Mouse (Mus musculus): ENCODE data around the gene Hist1h4d. TPM values are rescaled to one million over a fixed set of nuclear protein-coding genes. Genes with fewer than 3 reads are reported as not detected.
A peak's percentile ranks its signal among the peaks of the same experiment; 100 is the strongest.
"Not testable (repeated sequence)": the region's sequence is repeated elsewhere in the genome, so short reads cannot be mapped to it uniquely, and the experiment has no call there.

Hist1h4d gene
- polyA plus RNA-seq, 1 experiment from 2014 or later: 101 TPM

DNA sequence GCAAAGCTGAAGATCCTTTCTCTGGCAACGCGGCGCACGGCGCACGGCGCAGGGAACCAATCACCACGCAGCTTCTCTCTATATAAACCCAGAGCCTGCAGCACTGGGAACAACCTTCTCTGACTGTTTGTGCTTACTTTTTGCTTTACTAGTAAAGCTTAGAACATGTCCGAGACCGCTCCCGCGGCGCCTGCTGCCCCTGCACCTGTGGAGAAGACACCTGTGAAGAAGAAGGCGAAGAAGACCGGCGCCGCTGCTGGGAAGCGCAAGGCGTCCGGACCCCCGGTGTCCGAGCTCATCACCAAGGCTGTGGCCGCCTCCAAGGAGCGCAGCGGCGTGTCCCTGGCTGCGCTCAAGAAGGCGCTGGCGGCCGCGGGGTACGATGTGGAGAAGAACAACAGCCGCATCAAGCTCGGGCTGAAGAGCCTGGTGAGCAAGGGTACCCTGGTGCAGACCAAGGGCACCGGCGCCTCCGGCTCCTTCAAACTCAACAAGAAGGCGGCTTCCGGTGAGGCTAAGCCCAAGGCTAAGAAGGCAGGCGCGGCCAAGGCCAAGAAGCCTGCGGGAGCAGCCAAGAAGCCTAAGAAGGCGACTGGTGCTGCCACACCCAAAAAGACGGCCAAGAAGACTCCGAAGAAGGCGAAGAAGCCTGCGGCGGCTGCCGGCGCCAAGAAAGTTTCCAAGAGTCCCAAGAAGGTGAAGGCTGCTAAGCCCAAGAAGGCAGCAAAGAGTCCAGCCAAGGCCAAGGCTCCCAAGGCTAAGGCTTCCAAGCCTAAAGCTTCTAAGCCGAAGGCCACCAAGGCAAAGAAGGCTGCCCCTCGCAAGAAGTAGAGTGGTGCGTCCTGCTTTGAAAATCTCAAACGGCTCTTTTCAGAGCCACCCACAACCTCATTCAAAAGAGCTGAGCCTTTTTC, 26.2 kb upstream of the Hist1h4d start:
- no peaks in the 10 kb centered on the region for H3K36me3 ChIP-seq
- no peaks in the 10 kb centered on the region for H3K9me3 ChIP-seq
- peak; percentile 87 for DNase-seq (ENCODE audit: low spot score)
- H3K27me3 ChIP-seq (ENCODE audit: insufficient read depth, poor library complexity, severe bottlenecking): no peaks in the 10 kb centered on the region
- peak overlapping the region; percentile 71 for H3K4me3 ChIP-seq
- WGBS: under 1% methylated on average over 54 of the region's 54 CpGs
- peaks cover 18% of the 10 kb centered on the region for H3K4me1 ChIP-seq (replicated peaks)
- peak overlapping the region; percentile 98 for H3K27ac ChIP-seq

DNA sequence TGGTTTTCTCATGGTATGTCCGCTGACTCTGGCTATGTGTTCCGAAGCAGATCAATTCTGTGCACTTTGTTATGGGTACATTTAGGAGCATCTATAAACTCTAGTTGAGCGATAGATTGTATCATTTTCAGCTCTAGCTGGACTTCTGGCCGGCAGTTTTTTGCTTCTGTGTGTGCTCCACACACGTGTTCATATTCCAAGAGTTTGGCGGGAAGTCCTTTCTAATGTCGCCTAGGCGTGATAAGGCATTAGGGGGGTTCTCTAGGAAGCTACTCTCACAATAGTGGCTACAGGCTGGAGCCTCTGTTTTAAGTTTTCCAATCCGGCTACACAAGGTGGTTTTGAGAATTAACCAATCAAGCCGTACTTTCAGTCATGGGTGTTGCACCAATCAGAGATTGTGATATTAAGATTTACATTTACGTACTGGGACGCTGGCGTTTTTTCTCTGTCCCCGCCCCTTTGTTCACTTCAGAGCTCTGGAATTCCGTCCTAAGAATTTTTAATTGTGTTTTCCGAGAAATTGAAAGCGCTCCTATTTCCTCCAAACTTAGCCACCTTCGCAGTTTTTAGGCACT, 25.5 kb upstream of the Hist1h4d start:
- no peaks in the 10 kb centered on the region for H3K36me3 ChIP-seq
- H3K4me1 ChIP-seq (replicated peaks): peaks cover 15% of the 10 kb centered on the region
- H3K4me3 ChIP-seq: peak overlapping the region; percentile 71
- WGBS: under 1% methylated on average over 18 of the region's 18 CpGs
- peak overlapping the region; percentile 98 for H3K27ac ChIP-seq
- no peaks in the 10 kb centered on the region for H3K27me3 ChIP-seq (ENCODE audit: insufficient read depth, poor library complexity, severe bottlenecking)
- no peaks in the 10 kb centered on the region for H3K9me3 ChIP-seq
- peak; percentile 78 for DNase-seq (ENCODE audit: low spot score)

DNA sequence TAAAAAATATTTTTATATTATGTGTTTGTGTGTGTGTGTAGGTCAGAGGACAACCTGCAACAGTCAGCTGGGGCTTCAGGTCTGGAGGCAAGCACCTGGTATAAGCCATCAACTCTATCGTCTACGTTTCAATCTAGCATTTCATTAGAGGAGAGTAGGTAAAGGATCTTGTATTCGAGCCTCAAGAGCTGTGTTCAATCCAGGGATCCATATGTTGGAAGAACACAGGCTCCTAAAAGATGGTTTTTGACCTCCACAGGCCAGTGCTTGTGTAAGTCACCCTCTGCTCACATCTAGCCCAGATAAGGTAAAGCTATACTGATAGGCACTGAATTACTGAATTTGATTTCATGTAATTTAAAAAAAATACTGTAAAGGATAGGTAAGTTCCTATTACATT, 24.5 kb upstream of the Hist1h4d start:
- H3K27me3 ChIP-seq (ENCODE audit: insufficient read depth, poor library complexity, severe bottlenecking): no peaks in the 10 kb centered on the region
- DNase-seq (ENCODE audit: low spot score): no peak
- no peaks in the 10 kb centered on the region for H3K9me3 ChIP-seq
- WGBS: 73% methylated on average over 3 of the region's 3 CpGs
- H3K4me1 ChIP-seq (replicated peaks): peaks cover 10% of the 10 kb centered on the region
- H3K4me3 ChIP-seq: peak overlapping the region; percentile 71; the same call in 1 of the 2 replicates
- peak overlapping the region; percentile 98 for H3K27ac ChIP-seq
- H3K36me3 ChIP-seq: no peaks in the 10 kb centered on the region

DNA sequence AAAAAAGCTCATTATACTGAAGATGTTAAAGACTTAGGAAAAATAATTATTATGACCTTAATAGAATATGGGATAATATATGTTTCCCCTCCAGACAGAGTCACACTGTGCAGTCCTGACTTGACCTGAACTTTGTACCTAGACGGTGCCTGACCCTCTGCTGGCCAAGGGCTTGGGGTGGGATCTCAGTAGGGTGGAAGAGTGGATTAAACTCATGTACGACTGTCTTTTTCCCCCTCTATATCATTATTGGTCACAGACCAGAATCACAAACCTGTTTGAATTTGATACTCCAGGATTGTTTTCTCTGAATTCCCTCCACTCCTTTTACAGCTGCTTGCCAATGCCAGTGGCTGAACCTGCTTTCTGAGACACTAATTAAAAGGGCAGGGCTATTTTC, 20.7 kb upstream of the Hist1h4d start:
- not testable (repeated sequence) for H3K4me1 ChIP-seq (replicated peaks); H3K9me3 ChIP-seq; H3K27me3 ChIP-seq (ENCODE audit: insufficient read depth, poor library complexity, severe bottlenecking); DNase-seq (ENCODE audit: low spot score); H3K36me3 ChIP-seq
- H3K4me3 ChIP-seq: peak overlapping the region; percentile 21; the same call in 1 of the 2 replicates
- WGBS: 23% methylated on average over 2 of the region's 2 CpGs
- peak overlapping the region; percentile 74 for H3K27ac ChIP-seq

DNA sequence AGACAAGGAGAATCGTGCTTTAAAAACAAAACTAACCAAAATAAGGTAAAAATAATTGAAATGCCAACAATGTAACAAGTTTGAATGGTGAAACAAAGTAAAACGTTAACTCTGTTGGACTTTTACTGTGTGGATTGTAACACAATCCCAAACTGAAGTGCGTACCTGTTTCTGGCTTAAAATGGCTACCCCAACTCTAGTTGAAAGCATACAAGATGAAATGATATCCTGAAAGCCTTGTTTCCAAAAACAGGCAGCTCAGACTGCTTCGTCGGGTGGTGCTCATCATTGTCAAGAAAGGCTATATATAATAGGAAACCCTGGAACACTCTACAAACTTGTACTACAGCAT, 19.9 kb upstream of the Hist1h4d start:
- 1% methylated on average over 2 of the region's 5 CpGs for WGBS
- not testable (repeated sequence) for H3K27me3 ChIP-seq (ENCODE audit: insufficient read depth, poor library complexity, severe bottlenecking); H3K4me1 ChIP-seq (replicated peaks); H3K9me3 ChIP-seq; DNase-seq (ENCODE audit: low spot score); H3K36me3 ChIP-seq
- peak overlapping the region; percentile 98; the same call in 1 of the 2 replicates for H3K27ac ChIP-seq
- H3K4me3 ChIP-seq: peak overlapping the region; percentile 54

DNA sequence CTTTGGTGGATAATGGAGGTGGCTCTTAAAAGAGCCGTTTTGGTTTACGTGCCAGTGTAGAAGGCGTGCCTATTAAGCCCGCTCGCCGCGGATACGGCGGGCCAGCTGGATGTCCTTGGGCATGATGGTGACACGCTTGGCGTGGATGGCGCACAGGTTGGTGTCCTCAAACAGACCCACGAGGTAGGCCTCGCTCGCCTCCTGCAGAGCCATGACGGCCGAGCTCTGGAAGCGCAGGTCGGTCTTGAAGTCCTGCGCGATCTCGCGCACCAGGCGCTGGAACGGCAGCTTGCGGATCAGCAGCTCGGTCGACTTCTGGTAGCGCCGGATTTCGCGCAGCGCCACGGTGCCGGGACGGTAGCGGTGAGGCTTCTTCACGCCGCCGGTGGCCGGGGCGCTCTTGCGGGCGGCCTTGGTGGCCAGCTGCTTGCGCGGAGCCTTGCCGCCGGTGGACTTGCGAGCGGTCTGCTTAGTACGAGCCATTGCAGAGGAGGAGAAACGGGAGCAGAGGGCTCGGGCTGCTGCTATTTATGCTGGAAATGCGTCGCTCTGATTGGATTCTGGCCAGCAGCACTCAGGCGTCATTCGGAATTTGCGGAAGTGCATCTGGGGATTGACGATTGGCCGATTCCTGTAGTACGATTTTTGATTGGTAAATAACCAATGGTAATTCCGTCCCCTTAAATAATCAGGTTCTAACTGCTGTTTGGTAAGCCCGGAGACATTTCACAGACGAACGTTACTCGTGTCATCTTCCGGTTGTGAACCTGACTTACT, 19.3 kb upstream of the Hist1h4d start, which contains the start of gene Hist1h3e:
Gene Hist1h3e, minus strand, starts transcription at position 487 of the 777 bp plus-strand sequence.
- H3K27me3 ChIP-seq (ENCODE audit: insufficient read depth, poor library complexity, severe bottlenecking); H3K4me1 ChIP-seq (replicated peaks); H3K36me3 ChIP-seq; H3K9me3 ChIP-seq: not testable (repeated sequence)
- WGBS: under 1% methylated on average over 67 of the region's 67 CpGs
- Histone ChIP-seq H3K27ac (peak within 1 kb of the TSS; percentile 98), H3K4me3 (peak within 1 kb of the TSS; percentile 54)
- peak; percentile 93 for DNase-seq (ENCODE audit: low spot score)

DNA sequence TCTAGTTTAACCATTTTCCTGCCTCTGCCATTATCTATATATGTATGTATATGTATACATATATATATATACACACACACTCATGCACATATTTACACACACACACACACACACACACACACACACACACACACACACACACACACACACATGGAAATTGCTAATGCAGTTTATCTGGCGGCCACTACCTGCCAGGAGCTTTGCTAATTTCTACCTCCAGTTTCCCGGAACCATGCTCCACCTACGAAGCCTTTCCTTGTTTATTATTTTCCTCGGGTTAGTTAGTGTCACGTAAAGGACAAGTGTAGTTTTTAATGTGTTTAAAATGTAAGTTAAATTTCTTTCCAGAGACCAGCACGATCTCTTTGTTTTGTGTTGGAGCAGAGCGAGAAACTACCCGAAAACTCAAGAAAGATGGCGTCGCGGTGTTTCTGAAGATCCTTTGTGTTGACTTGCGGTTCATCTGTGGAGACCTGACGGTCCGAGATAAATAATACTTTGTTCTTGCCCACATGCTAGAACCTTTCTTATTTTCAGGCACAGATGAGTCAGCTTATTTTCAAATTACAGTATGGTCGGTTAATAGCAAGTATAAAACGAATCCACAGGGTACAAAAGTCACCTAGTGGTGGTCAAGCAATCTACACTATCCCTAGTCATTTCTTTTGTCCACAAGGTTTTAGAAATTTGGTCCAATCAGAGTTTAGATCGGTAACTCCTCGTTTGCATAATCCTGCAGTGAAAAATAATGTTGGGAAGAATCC, 18.5 kb upstream of the Hist1h4d start:
- H3K27ac ChIP-seq: peak overlapping the region; percentile 98
- peak; percentile 47 for DNase-seq (ENCODE audit: low spot score)
- 4% methylated on average over 18 of the region's 18 CpGs for WGBS

DNA sequence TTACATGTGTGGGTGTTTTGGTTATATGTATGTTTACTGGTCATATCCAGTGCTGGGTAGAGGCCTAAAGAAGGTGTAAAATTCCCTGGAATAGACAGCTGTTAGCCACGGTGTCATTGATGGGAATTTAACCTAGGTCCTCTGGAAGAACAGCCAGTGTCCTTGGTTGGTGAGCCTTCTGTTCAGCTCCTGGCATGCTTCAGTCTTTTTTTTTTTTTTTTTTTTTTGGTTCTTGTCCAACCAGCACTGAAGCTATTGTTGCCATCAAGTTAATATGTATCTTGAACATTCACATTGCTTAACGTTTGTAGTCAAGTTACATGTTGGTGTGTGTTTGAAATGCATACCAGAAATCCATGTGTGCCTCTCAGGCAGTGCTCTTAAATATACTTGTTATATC, 16.9 kb upstream of the Hist1h4d start:
- DNase-seq (ENCODE audit: low spot score): no peak

More for the DNA sequence above, 18.5 kb upstream of the Hist1h4d start:
- no peaks in the 10 kb centered on the region for H3K36me3 ChIP-seq
- peak overlapping the region; percentile 54 for H3K4me3 ChIP-seq
- 0 out of 2 replicates have a peak, but pooled peaks cover 5% of the 10 kb centered on the region for H3K4me1 ChIP-seq (replicated peaks)
- no peaks in the 10 kb centered on the region for H3K9me3 ChIP-seq
- H3K27me3 ChIP-seq (ENCODE audit: insufficient read depth, poor library complexity, severe bottlenecking): no peaks in the 10 kb centered on the region

DNA sequence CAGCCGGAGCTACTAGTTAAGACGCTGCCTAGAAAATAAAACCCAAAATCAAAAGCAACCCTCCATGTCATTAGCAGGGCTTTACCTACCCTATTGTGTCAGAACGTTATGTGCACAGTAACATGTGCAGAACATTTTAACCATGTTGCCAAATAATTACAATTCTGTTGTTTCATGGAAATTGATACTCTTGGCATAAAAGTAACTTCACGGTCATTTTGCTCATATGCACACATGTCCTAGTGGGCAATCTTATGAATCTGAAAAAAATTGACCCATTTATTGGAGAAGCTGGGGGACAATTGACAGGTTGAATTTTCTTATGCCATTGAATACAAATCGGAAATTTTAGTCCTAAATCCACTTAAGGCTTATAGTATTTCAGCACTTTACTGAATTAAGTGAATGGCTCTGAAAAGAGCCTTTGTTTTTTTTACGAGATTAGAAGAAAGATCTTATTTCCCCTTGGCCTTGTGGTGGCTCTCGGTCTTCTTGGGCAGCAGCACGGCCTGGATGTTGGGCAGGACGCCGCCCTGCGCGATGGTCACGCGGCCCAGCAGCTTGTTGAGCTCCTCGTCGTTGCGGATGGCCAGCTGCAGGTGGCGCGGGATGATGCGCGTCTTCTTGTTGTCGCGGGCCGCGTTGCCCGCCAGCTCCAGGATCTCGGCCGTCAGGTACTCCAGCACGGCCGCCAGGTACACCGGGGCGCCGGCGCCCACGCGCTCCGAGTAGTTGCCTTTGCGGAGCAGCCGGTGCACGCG, 11.0 kb upstream of the Hist1h4d start:
- H3K9me3 ChIP-seq; H3K36me3 ChIP-seq; DNase-seq (ENCODE audit: low spot score); H3K27me3 ChIP-seq (ENCODE audit: insufficient read depth, poor library complexity, severe bottlenecking): not testable (repeated sequence)
- Histone ChIP-seq H3K27ac (peak overlapping the region; percentile 98), H3K4me1 (replicated peaks) (peaks cover 22% of the 10 kb centered on the region), H3K4me3 (peak overlapping the region; percentile 56)
- WGBS: 2% methylated on average over 29 of the region's 41 CpGs

More for the DNA sequence above, 16.9 kb upstream of the Hist1h4d start:
- Histone ChIP-seq H3K4me1 (replicated peaks) (0 out of 2 replicates have a peak, but pooled peaks cover 5% of the 10 kb centered on the region), H3K27ac (peak overlapping the region; percentile 98), H3K9me3 (no peaks in the 10 kb centered on the region), H3K27me3 (ENCODE audit: insufficient read depth, poor library complexity, severe bottlenecking) (no peaks in the 10 kb centered on the region), H3K4me3 (no peak overlapping the region), H3K36me3 (no peaks in the 10 kb centered on the region)
- WGBS: 78% methylated on average over 2 of the region's 2 CpGs

DNA sequence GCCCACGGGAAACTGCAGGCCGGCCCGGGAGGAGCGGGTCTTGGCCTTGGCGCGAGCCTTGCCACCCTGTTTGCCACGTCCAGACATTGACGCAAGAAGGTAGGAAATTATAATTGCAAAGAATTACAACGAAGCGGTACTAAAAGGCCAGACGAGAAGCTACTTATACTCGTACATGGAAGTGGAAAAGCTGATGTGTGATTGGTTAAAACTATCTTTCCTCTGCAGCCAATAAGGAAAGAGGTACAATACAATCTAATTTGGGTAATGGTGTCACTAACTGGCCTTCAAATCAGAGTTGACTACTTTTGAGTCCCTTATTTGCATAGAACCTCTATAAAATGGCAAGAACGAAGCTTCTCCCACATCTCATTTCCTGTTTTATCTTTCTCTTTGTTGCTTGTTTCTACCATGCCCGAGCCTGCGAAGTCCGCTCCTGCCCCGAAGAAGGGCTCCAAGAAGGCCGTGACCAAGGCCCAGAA, 10.3 kb upstream of the Hist1h4d start, which contains the start of the genes Hist1h2ae and Hist1h2bg:
Gene Hist1h2ae, minus strand, starts transcription at position 199 of the 482 bp plus-strand sequence.
Gene Hist1h2bg, plus strand, starts transcription at position 375 of the 482 bp plus-strand sequence.
- peak; percentile 74 for DNase-seq (ENCODE audit: low spot score)
- H3K9me3 ChIP-seq: no peaks in the 10 kb centered on the region
- under 1% methylated on average over 18 of the region's 18 CpGs for WGBS

DNA sequence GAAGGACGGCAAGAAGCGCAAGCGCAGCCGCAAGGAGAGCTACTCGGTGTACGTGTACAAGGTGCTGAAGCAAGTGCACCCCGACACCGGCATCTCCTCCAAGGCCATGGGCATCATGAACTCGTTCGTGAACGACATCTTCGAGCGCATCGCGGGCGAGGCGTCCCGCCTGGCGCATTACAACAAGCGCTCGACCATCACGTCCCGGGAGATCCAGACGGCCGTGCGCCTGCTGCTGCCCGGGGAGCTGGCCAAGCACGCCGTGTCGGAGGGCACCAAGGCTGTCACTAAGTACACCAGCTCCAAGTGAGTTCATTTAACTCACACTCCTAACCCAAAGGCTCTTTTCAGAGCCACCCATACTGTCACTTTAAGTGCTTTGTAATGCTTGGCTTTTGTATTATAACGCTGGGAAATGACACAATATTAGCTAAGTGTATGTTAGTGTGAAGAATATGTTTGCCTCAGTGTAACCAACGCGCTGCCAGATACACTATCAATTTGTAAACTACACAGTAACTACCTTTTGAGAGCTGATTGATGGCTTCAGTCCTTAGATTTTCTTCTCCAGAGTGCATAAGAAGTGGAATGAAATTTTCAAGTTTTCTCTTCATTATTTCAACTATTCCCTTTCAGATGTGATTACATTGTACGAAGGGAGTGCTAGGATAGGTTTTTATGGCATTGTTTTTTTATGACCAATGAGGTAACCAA, 9.7 kb upstream of the Hist1h4d start:
- peaks cover 30% of the 10 kb centered on the region for H3K4me1 ChIP-seq (replicated peaks)
- under 1% methylated on average over 16 of the region's 34 CpGs for WGBS
- not testable (repeated sequence) for H3K27me3 ChIP-seq (ENCODE audit: insufficient read depth, poor library complexity, severe bottlenecking); H3K36me3 ChIP-seq; DNase-seq (ENCODE audit: low spot score); H3K9me3 ChIP-seq
- peak overlapping the region; percentile 56 for H3K4me3 ChIP-seq
- peak overlapping the region; percentile 98 for H3K27ac ChIP-seq

More for the DNA sequence above, 10.3 kb upstream of the Hist1h4d start, which contains the start of the genes Hist1h2ae and Hist1h2bg:
- peak within 1 kb of the TSS; percentile 98 for H3K27ac ChIP-seq
- H3K36me3 ChIP-seq: no peaks in the 10 kb centered on the region
- peaks cover 24% of the 10 kb centered on the region for H3K4me1 ChIP-seq (replicated peaks)
- H3K27me3 ChIP-seq (ENCODE audit: insufficient read depth, poor library complexity, severe bottlenecking): no peaks in the 10 kb centered on the region
- H3K4me3 ChIP-seq: peak within 1 kb of the TSS; percentile 56
